Mouse (Mus musculus) left cerebral cortex, adult 8-10 months (tissue): ENCODE results near the gene Ppp1r1c. TPM values are rescaled to one million over a fixed set of nuclear protein-coding genes. Genes with fewer than 3 reads are reported as not detected.
"Not testable (repeated sequence)": the region's sequence is repeated elsewhere in the genome, so short reads cannot be mapped to it uniquely, and the experiment has no call there.

ENCODE experiments used
- DNase-seq, 2 experiments: peaks; one replicate each; pipeline ENCODE4 v3.0.0; 2022; ENCODE audit warnings: low spot score in 2 of 2
- total RNA-seq, 4 experiments: library from RNA; stranded (reverse); gene quantifications; 2 replicates each; pipeline ENCODE4 v1.2.4; 2022

Gene Ppp1r1c
- total RNA-seq, 4 experiments from 2014 or later: 0.19 TPM; not detected in 3

DNA sequence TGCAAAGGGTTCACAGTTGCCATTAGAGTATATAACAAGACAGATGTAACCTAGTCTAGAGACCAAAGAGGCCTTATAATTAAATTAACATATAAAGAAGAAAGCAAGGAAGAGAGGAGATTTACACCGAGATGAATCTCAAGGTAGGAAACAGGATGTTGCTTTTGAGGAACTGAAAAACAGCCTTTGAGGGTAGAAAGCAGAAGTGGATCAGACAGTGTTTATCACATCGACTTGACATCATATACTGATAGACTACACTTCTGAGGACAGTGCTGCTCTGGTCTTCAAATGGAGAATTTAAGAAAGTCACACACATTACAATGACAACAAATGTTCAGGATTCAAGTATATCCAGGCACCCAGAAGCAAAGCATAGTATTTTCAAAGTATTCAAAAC, 34.4 kb downstream of the Ppp1r1c start:
- DNase-seq: no peak

DNA sequence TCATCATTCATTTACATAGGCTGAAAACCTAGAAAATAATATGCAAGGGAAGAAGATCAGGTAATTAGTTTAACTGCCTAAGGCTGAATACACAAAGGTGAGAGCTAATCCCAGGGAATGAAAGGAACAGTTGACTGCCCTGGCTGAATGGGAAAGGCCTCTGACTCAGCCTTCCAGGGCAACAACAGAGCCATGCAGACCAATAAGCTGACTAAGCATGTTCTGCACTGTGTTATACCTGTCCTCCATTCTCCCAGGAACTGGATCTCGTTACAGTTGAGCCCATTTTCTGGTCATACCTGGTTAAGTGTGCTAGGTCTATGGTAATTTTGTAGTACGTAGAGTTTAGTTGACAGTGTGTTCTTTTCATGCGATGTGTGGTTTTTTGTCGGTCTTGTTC, 36.6 kb downstream of the Ppp1r1c start:
- no peak for DNase-seq

DNA sequence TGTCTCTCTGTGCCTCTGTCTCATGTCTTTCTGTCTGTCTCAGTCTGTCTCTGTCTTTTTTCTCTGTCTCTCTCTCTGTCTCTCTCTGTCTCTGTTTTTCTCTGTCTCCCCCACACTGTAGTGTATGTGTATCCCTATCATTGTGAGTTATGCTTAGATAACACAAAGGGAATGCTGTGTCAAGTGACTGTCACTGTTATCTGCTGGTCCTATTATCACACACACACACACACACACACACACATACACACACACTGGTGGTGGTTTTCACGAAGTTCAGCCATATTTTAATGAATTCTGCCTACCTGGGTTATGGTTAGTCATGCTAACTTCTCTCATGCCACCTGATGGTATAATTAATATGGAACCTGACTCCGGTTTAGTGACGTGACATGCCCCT, 44.1 kb downstream of the Ppp1r1c start:
- DNase-seq: no peak

DNA sequence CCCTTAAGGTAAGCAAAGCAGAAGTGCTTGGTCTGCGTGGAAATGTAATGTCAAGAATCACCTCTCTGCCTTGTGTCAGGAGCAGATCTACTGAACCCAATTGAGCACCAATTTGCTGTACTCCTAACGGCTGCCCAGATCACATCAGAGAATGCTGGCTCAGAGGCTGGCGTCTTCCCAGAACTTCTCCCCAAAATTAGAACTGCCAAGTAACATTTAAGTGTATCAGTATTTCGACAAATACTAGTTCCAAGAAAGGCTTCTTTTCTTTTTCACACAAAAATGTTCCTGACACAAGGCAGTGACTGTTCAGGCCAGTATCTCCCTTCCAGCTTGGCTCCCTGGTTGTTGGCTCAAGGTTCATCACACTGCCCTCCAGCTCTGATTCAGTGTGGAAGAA, 52.4 kb downstream of the Ppp1r1c start:
- DNase-seq: peak in 1 of 2 experiments; percentile 11

DNA sequence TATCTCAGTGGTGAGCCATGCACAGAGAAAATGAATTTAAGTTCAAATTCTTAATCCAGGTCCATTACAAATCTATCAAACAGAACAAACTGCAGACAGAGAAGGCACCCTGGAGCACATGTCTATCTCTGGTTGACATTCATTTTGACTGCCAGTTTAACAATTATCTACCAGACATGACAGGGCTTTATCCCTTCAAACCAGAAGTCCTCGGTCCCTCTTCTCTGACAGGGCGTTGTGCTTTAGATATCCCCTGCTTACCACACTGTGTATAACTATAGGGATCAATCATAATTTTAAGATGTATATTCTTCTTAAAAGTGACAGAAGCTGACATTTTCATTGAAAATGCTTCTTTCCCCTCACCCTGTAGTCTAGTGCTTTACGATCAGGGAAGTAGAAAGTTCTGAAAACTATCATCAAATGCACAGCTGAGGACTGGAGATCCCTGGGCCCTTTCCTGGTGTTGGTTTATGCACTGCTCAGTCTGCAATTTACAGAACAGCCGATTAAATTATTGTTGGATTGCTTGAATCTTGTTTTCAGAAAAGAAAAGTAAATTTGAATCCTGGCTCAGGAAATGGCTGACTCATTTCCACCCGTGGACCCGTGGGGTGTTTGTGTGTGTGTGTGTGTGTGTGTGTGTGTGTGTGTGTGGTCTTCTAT, 55.3 kb downstream of the Ppp1r1c start:
- no peak for DNase-seq

DNA sequence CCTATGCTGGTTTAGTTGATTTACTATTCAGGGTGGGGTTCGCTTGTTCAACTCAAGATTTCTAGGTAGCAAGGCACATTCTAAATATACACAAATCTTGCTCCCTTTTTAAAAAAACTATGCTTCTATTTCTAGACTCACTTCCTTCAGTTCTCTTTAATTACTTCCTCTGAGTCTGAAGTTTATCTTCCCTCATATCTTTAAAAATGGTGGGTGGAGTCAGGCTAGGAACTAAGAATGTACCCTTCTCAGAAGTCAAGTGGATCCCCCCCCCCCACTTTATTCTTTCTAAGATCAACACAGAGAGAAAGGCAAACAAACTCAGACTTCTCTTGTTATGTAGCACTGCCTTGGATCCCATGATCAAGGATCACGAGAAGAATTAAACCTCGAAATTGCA, 57.5 kb downstream of the Ppp1r1c start:
- no peak for DNase-seq

DNA sequence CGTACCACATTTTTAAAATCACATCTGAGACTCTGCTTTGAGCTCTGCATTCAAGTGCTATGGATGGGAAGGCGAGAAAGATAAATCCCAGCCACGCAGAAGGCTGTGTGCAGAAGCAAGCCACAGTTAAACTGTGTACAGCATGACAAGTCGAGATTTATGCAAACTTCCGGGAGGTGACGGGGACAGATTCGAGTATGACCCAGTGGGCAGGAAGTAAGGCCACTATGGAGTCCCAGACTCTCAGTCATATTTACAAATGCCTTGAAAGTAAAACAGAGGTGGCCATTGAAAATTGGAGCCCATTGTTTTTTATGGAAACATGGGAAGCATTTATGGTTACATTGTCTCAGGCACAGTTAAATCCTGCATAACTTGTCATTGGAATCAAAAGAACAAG, 58.1 kb downstream of the Ppp1r1c start:
- no peak for DNase-seq

DNA sequence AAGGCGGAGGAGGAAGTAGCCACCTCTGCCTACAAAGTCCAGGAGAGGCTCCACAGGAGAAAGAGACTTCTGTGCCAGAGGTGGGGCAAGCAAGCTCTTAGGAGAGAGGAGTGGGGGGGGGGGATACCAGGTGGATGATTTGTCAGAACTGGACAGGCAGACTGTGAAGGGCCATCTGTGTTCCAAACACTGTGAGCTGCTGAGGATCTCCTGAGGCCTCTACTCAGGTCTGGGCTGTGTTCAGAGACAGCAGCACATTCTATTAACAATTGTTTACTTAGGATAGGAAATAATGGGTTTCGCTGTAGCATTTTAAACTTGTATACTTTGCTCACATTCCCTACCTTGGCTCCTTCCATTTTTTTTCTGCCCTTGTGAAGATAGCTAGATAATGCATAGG, 61.0 kb downstream of the Ppp1r1c start:
- no peak for DNase-seq

DNA sequence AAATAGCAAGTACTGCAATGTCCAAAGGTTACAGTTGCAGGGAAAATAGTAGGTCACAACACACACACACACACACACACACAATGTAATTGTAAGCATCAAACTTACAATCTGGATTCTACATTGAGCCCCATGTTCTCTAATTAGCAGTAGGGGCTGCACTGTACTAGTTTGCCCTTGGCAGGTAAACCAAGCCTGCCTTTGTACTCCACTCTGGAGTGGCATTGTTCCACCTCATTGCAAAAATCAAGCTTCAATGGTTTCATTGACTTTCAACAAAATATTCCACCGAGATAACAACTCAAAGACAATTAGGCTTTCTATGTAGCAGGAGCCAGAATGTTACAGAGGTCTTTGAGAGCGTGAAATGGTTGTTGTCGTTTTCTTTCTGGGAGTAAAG, 62.7 kb downstream of the Ppp1r1c start:
- no peak for DNase-seq

DNA sequence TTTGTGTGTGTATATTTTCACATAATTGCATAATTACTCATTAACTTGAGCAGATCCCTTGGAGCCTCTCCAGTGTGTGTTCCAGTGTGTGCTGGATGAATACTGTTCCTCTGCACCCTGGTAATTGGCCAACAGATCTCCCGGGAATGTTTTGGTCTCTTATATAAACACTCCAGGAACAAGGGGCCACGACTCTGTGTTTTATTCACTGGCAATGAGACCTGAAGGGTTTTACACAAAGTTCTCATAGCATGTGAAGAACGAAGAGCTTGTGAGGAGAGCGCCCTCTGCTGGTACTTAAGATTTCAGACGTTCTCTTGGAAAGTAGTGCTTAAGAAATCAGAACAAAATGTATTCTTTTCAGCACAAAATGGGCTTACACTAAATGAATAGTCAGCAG, 66.8 kb downstream of the Ppp1r1c start:
- peak; percentile 19 to 27 for DNase-seq

DNA sequence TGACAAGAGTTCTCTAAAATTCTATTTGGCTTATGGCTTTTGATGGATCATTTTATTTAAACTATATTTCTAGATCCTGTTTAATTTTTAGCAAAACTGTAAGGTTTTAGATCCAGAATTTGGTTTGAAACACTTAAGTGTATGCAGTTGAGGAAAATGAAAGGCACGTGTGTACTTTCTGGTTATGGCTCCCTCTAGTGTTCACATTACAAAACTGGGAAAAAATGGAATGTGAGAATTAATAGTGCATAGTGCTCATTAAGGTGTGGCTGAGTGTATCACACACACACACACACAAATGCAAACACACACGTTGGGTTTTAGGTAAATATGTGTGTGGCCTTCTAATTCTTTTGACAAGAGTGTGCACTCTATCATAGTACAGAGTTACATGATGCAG, 70.2 kb downstream of the Ppp1r1c start:
- no peak for DNase-seq

DNA sequence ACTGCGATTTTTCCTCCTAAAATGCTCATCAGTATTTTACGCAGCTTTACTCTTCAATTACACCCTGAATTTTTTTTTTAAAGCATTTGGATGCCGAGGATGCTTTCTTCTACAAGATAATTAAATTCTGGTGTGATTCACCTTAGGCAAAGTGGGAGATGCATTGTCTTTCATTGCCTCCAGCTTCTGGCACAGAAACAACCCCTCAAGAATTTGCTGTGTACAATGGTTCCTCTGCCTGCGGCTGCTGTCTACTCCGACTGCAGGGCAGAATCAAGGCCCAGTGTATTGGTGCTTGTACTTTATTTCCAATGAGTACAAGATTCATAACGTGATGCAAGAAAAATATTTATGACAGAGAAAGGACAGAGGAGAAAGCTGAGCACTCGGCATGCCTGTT, 73.2 kb downstream of the Ppp1r1c start:
- DNase-seq: no peak

DNA sequence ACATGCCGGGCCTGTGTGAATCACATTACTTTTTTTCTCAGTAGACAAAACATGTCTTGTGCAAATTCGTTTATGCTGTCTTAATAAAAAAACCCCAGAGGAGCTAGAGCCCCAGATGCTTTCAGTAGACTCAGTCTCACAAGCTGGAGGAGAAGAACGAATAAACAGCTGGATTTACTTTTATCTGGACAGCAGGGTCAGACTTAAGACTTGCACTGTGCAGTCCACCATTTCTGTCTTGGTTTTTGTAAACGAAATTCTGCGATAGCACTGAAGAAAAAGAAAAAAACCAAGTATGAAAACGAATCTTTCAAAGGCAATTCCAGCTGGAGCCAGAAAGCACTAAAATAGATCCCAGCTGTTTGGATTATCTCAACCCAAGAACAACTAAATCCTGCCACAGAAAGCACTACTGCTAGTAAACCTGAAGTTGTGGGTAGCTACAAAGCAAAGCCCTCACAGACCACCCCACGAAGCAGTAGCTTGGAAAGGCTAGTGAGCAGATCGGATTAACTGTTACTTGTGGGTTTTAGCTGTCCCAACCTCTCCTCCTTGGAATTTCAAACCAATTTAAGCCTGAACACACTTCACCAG, 78.1 kb downstream of the Ppp1r1c start:
- DNase-seq: no peak

DNA sequence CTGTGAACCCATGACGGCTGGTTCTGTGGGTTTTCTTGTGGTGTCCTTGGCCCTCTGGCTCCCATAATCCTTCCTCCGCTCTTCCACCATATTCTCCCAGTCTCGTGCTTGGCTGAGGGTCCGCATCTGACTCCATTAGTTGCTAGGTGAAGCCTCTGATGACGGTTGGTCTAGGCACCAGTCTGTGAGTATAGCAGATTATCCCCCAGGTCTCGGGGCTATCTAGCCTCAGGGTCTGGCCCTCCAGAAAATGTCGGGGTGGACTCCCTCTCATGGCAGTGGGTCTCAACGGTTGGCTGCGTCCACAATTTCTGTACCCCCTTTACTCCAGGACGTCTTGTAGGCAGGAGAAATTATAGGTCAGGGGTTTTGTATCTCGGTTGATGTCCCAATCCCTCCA, 78.9 kb downstream of the Ppp1r1c start:
- DNase-seq: no peak

DNA sequence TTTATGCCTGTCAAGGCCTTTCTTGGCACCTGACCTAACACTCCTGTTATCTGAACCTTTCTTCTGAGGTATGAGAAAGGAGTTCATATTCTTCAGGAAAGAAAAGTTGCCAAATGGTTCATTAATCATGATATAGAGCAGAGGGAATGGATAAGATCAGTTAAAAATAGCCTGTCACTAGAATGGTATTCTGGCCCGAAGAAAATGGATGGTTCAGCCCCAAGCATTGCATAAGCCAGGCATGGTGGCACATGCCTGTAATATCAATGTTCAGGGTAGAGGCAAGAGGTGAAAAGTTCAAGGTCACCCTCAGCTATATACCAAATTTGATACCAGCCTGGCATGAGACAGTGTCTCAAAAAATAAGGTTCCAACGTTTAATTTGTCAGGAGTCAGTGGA, 85.6 kb downstream of the Ppp1r1c start:
- DNase-seq: no peak

DNA sequence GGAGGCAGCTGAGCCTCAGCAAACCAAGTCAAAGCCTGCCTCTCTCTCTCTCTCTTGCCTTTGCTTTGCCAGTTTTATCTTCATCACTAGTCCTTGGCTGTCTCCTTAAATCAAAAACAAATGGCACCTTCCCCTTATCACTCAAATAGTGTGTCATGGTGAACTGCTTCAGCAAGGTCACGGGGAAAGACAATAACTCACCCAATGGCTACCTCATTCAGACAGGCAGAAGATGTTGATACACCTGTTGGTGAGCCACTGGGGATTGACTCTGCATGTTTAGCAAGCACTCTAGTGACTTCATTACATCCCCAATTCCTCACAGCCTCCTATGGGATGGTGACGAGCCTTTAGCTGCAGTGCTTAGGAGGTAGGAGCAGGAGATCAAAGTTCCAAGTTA, 89.9 kb downstream of the Ppp1r1c start:
- DNase-seq: no peak

DNA sequence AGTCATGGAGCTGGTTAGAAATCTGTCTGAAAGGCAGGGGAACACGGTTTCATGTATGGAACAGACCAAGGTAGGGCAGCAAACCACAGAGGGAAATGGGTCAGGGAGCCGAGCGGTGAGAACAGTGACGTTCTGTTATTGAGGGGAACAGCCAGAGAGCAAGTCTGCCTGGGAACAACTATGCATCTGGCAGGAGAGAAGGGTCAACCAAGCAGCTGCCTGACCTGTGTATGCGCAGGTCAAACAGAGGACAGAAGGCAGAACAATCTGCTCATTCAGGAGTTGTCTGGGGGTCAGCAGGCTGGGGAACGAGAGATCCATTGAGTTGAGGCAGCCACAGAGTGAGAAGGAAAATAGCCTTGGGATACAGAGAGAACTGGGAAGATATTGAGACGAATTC, 91.0 kb downstream of the Ppp1r1c start:
- DNase-seq: no peak

DNA sequence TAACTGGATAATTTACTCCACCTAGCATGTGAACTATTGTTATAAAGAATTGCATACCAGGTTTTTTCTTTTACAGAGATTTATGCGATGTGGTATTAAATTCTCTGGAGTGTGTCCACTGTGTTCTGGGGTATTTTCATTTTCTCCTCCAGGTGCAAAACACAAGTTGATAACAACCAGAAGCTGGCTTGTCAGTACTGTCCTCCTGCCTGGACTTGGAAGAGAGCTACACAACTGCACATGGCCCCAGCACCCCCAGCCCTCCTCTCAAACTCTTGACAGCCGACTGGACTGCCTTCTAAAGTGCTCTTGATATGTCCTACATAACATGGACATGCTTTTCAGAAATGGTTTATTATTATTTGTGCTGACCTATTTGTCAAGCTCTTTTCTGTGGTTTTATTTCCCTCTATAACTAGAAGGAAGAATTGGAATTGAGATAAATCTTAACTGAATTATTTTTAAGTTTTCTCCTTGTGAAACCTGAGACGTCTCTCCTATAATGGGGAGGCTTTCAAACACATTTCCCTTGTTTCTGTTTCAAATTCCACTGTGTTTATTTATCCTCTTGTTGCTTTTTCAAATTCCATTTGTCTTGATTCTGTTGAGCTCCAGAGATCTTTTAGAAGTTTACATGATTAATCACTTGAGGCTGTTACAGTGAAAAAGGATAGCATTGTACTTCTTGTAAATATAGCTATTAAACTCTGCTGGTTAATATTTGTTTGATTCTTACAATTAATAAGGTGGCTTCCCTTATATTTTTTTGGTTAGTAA, 108.3 kb downstream of the Ppp1r1c start:
- DNase-seq: no peak

DNA sequence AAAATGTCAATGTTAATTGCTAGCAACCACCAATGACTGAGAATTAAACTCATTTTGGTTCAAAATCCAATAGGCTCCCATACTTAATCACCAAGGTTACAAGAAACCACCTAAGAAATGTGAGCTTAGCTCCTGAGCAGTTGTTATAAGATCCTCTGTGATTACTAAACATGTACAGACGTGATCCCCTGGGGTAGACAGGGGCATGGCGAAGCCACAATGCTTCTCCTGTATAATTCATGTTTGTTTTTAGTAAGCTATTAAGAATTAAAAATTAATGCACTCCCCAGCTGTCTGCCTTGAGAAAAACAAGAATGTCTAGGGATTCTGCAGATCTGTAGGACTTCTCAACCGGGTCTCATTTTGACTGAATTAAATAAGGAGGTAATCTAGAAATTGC, 112.0 kb downstream of the Ppp1r1c start:
- DNase-seq: no peak

DNA sequence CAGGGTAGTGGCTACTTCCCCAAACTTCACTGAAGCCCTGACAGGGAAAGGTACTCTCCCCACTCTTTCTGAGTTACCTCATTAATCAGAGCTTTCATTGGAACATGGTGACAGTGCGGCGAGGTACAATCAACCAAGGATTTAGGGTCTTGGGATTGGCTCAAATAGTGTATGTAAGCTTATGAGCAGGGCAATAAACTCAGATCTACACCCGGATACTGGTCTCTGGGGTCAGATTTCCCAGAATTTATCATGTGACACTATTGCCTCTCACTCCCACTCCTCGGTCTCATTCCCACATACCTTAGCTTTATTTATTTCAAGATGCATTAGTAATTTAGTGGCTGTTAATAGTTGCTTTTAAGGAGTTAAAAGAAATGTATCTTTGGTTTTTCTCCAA, 118.3 kb downstream of the Ppp1r1c start:
- DNase-seq: no peak

DNA sequence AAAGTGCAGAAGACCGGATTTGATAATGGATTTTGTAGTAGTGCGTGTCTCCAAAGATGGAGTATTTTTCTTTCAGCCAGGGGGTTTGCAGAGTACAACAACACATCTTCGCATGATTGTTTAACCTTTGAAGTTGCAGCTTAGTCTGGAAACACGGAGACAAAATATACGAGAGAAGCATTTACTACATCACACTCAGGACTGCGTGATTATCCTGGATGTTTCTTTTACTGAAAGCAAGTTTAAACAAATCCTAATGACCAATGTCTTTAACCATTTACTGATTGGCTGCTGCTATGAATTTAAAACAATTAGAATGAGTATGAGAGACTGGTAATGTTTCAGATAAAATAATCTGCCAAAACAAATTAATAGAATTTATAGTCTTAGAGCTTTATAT, 131.5 kb downstream of the Ppp1r1c start:
- DNase-seq: no peak

DNA sequence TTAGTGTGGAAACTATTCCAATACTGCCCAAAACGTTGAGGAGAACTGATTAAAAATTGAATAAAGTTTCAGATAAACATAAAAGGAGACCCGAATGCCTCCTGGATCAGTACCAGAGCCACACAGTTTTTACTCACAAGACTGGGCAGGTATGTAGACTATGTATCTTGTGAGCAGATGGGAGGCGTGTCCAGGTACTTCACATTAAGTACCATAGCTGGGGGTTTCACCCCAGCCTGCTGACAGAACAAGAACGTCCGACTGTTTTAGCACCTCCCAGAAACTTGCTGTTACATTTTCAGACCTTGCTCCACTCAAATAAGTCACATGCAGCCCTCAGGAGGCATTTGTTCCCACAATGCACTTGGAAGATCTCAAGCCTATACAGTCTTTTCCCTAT, 131.9 kb downstream of the Ppp1r1c start:
- no peak for DNase-seq

DNA sequence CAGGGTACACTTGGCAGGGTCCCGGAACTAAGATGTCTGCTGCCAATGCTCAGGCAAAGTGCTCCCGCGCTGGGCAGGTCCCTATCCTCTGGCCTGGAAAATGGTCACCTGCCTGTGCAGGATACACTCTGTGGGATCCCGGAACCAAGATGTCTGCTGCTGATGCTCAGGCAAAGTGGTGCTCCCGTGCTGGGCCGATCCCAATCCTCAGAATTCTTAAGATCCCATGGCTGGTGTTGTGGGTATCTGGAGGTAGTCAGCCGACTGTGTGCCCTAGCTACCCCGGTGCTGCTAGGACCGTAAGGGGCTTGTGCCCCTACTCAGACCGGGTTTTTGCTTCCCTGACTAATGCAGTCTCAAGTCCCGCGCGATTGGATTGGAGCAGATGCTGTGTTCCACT, 139.8 kb downstream of the Ppp1r1c start:
- DNase-seq: not testable (repeated sequence)
